Mouse (Mus musculus): ENCODE measurements around the gene Samd3. TPM values are rescaled to one million over a fixed set of nuclear protein-coding genes. Genes with fewer than 3 reads are reported as not detected.

The Samd3 gene
- polyA plus RNA-seq, 1 experiment from 2014 or later = not detected

GRCm38 (mm10) chr10:26320679-26321078 lies 91.2 kb downstream of the Samd3 start:
- Histone ChIP-seq H3K27ac (no peak overlapping the region), H3K4me2 (no peak overlapping the region), H3K4me1 (no peaks in the 10 kb centered on the region), H3K9ac (no peak overlapping the region), H3K4me3 (no peak overlapping the region), H3K9me3 (replicated peaks) (no peaks in the 10 kb centered on the region), H3K36me3 (peaks cover 13% of the 10 kb centered on the region; the same call in 1 of the 2 replicates), H3K27me3 (replicated peaks) (no peaks in the 10 kb centered on the region)
- 68% methylated on average over 4 of the region's 4 CpGs for WGBS (ENCODE audit: insufficient replicate concordance)
- no peak for ATAC-seq

Other genes with a start within 250 kb of the Samd3 start
- gene Gm9767, start 151.5 kb upstream of the Samd3 start, polyA plus RNA-seq (2016; fragmentation: Nextera tagmentation; extraction: Ambion mirVana) = not detected in 2 replicates
- gene Tmem200a, start 150.7 kb upstream of the Samd3 start, polyA plus RNA-seq (2016; fragmentation: Nextera tagmentation; extraction: Ambion mirVana) = 0.97 and 1.3 TPM in 2 replicates
- gene L3mbtl3, start 146.3 kb downstream of the Samd3 start, polyA plus RNA-seq (2016; fragmentation: Nextera tagmentation; extraction: Ambion mirVana) = 3.9 and 4.1 TPM in 2 replicates

Measured in liver, embryonic 12.5 days (tissue).